Mouse (Mus musculus): ENCODE results near the gene Otub2. TPM values are rescaled to one million over a fixed set of nuclear protein-coding genes. Genes with fewer than 3 reads are reported as not detected.

The Otub2 gene
- 4.8 and 5.4 TPM in 2 replicates for polyA plus RNA-seq (2015; fragmentation: Nextera tagmentation; extraction: Ambion mirVana)

GRCm38 (mm10) chr12:103388505-103389347, at the start of gene Otub2:
Otub2 (plus strand) TSS chr12:103388682.

GRCm38 (mm10) chr12:103355746-103356414, 32.6 kb upstream of the Otub2 start, which contains the start of gene Asb2:
Asb2 (minus strand) TSS chr12:103356001.

GRCm38 (mm10) chr12:103407720-103408119, 19.2 kb downstream of the Otub2 start, which contains the start of gene 9330161L09Rik:
9330161L09Rik (minus strand) TSS chr12:103407820.

GRCm38 (mm10) chr12:103425729-103426470, 37.4 kb downstream of the Otub2 start, which contains the start of gene Ddx24:
Ddx24 (minus strand) TSS chr12:103425830.

GRCm38 (mm10) chr12:103433986-103434731, 45.7 kb downstream of the Otub2 start, which contains the start of gene Ifi27:
Ifi27 (plus strand) TSS chr12:103434211.

GRCm38 (mm10) chr12:103443524-103443923, 55.0 kb downstream of the Otub2 start, which contains the start of gene Ifi27l2a:
Ifi27l2a (minus strand) TSS chr12:103443680.

Other genes starting within 250 kb of the Otub2 start
- gene Prima1, start 146.5 kb upstream of the Otub2 start, polyA plus RNA-seq (2015; fragmentation: Nextera tagmentation; extraction: Ambion mirVana) = 4.0 and 8.4 TPM in 2 replicates
- gene Fam181a, start 77.7 kb upstream of the Otub2 start, polyA plus RNA-seq (2015; fragmentation: Nextera tagmentation; extraction: Ambion mirVana) = 0.12 and 0.30 TPM in 2 replicates
- gene Asb2, start 32.7 kb upstream of the Otub2 start, polyA plus RNA-seq (2015; fragmentation: Nextera tagmentation; extraction: Ambion mirVana) = 0.60 and 1.5 TPM in 2 replicates
- 0.14 and 0.20 TPM in 2 replicates for gene 9330161L09Rik, start 19.1 kb downstream of the Otub2 start, polyA plus RNA-seq (2015; fragmentation: Nextera tagmentation; extraction: Ambion mirVana)
- 80.4 and 108 TPM in 2 replicates for gene Ddx24, start 37.1 kb downstream of the Otub2 start, polyA plus RNA-seq (2015; fragmentation: Nextera tagmentation; extraction: Ambion mirVana)
- 467 and 633 TPM in 2 replicates for gene Ifi27, start 45.5 kb downstream of the Otub2 start, polyA plus RNA-seq (2015; fragmentation: Nextera tagmentation; extraction: Ambion mirVana)
- 213 and 463 TPM in 2 replicates for gene Ifi27l2a, start 55.0 kb downstream of the Otub2 start, polyA plus RNA-seq (2015; fragmentation: Nextera tagmentation; extraction: Ambion mirVana)
- 0.25 and 1.2 TPM in 2 replicates for gene Ifi27l2b, start 68.5 kb downstream of the Otub2 start, polyA plus RNA-seq (2015; fragmentation: Nextera tagmentation; extraction: Ambion mirVana)
- 1.2 and 1.5 TPM in 2 replicates for gene Ppp4r4, start 143.6 kb downstream of the Otub2 start, polyA plus RNA-seq (2015; fragmentation: Nextera tagmentation; extraction: Ambion mirVana)
- gene Serpina10, start 242.8 kb downstream of the Otub2 start, polyA plus RNA-seq (2015; fragmentation: Nextera tagmentation; extraction: Ambion mirVana) = 1.3 and 1.5 TPM in 2 replicates

All from adrenal gland, postnatal 0 days (tissue).